Mouse (Mus musculus): ENCODE measurements around the gene Phospho2. TPM values are rescaled to one million over a fixed set of nuclear protein-coding genes. Genes with fewer than 3 reads are reported as not detected.

The Phospho2 gene
- total and polyA plus RNA-seq, 3 experiments: 11.1 to 20.1 (median 14.4) TPM

- Histone ChIP-seq H3K4me2 (ENCODE audit: insufficient read depth, low read depth, poor library complexity, severe bottlenecking) (no peak overlapping the region), H3K27me3 (replicated peaks) (peaks cover 2% of the 10 kb centered on the region), H3K4me1 (ENCODE audit: control insufficient read depth in 1 of 2, insufficient read depth in 2 of 2) (no peaks in the 10 kb centered on the region; a peak in 1 of 4 replicates), H3K9me3 (replicated peaks; ENCODE audit: low read length) (peaks cover 3% of the 10 kb centered on the region), H3K9ac (ENCODE audit: insufficient read depth, low read depth) (no peak overlapping the region), H3K4me3 (replicated peaks in 1 of 3; ENCODE audit: low read depth in 2 of 3, low read length in 2 of 3, poor library complexity in 1 of 3) (no peak overlapping the region), H3K79me2 (replicated peaks; ENCODE audit: control insufficient read depth, extremely low read depth, insufficient read depth, poor library complexity, severe bottlenecking) (no peaks in the 10 kb centered on the region), H3K36me3 (replicated peaks in 1 of 2; ENCODE audit: control insufficient read depth in 1 of 2, insufficient read depth in 1 of 2, low read length in 1 of 2) (no peaks in the 10 kb centered on the region), H3K27ac (ENCODE audit: insufficient read depth, low read depth) (no peak overlapping the region)
- TF ChIP-seq GABPA (IDR thresholded peaks at IDR 0.05; ENCODE audit: insufficient replicate concordance, low read depth, low read length) (no peak), MAFK (IDR thresholded peaks at IDR 0.05; ENCODE audit: insufficient replicate concordance, low read length) (no peak), TCF12 (IDR thresholded peaks at IDR 0.05; ENCODE audit: low read depth, low read length) (no peak), JUND (conservative IDR thresholded peaks at IDR 0.05; ENCODE audit: low read depth, low read length) (no peak), RAD21 (IDR thresholded peaks at IDR 0.05; ENCODE audit: low read depth, low read length) (no peak), POLR2AphosphoS2 (IDR thresholded peaks at IDR 0.05; ENCODE audit: low read depth, low read length) (no peak), SIN3A (IDR thresholded peaks at IDR 0.05; ENCODE audit: low read length) (no peak)
- in situ Hi-C loops (cut with MboI; ENCODE audit: low pct_ligation_motif_present, low pct_unique_long_range_greater_than_20kb, low sequenced_read_pairs): no loop called here
- DNase-seq (ENCODE audit: extremely low read depth): no peak
- dilution Hi-C loops (cut with MboI; ENCODE audit: extremely low pct_ligation_motif_present, extremely low pct_unique_long_range_greater_than_20kb, low sequenced_read_pairs): no loop called here
These were observed 27.2 kb downstream of the Phospho2 start for GRCm38 (mm10) chr2:69816575-69816974.

GRCm38 (mm10) chr2:69818350-69819085, 29.1 kb downstream of the Phospho2 start:
- Histone ChIP-seq H3K9me3 (replicated peaks; ENCODE audit: low read length) (peaks cover under 1% of the 10 kb centered on the region), H3K4me3 (replicated peaks in 1 of 3; ENCODE audit: low read depth in 2 of 3, low read length in 2 of 3, poor library complexity in 1 of 3) (no peak overlapping the region), H3K9ac (ENCODE audit: insufficient read depth, low read depth) (no peak overlapping the region), H3K4me1 (ENCODE audit: control insufficient read depth in 1 of 2, insufficient read depth in 2 of 2) (peaks cover 0 to 2% of the 10 kb centered on the region in 2 experiments; a peak in 1 of 4 replicates), H3K4me2 (ENCODE audit: insufficient read depth, low read depth, poor library complexity, severe bottlenecking) (no peak overlapping the region), H3K27ac (ENCODE audit: insufficient read depth, low read depth) (no peak overlapping the region), H3K27me3 (replicated peaks) (peaks cover 5% of the 10 kb centered on the region), H3K36me3 (replicated peaks in 1 of 2; ENCODE audit: control insufficient read depth in 1 of 2, insufficient read depth in 1 of 2, low read length in 1 of 2) (no peaks in the 10 kb centered on the region), H3K79me2 (replicated peaks; ENCODE audit: control insufficient read depth, extremely low read depth, insufficient read depth, poor library complexity, severe bottlenecking) (no peaks in the 10 kb centered on the region)
- no peak for DNase-seq (ENCODE audit: extremely low read depth)
- in situ Hi-C loops (cut with MboI; ENCODE audit: low pct_ligation_motif_present, low pct_unique_long_range_greater_than_20kb, low sequenced_read_pairs) (no loop called here), dilution Hi-C loops (cut with MboI; ENCODE audit: extremely low pct_ligation_motif_present, extremely low pct_unique_long_range_greater_than_20kb, low sequenced_read_pairs) (no loop called here)
- TF ChIP-seq CTCF (conservative IDR thresholded peaks at IDR 0.05 in 1 of 2, IDR thresholded peaks at IDR 0.05 in 1 of 2; ENCODE audit: low read depth in 2 of 2, low read length in 2 of 2): no peak
- no peak for TF ChIP-seq SMC3 (IDR thresholded peaks at IDR 0.05; ENCODE audit: low read depth, low read length)
- TF ChIP-seq RCOR1 (conservative IDR thresholded peaks at IDR 0.05; ENCODE audit: low read depth, low read length): no peak
- no peak for TF ChIP-seq NELFE (IDR thresholded peaks at IDR 0.05; ENCODE audit: low read depth, low read length)
- no peak for TF ChIP-seq USF1 (IDR thresholded peaks at IDR 0.05; ENCODE audit: low read depth, low read length)

DNA sequence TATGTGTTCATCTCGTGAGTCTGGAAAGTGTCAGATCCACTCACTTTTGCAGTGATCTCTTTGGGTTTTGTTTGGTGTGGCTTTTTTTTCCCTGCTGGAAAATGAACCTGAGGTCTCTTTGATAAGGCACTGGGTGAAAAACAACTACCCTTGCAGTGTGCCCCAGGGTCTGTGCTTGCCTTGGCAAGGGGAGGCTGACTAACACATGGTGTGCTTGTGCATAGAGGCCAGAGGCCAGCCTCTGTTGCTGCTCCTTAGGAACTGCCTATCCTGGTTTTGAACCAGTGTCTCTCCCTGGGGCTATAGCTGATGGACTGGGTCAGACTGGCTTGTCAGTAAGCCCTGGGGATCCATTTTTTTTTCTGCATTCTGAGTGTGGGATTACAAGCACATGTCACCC, 30.8 kb downstream of the Phospho2 start:
- Histone ChIP-seq H3K79me2 (replicated peaks; ENCODE audit: control insufficient read depth, extremely low read depth, insufficient read depth, poor library complexity, severe bottlenecking) (no peaks in the 10 kb centered on the region), H3K27ac (ENCODE audit: insufficient read depth, low read depth) (no peak overlapping the region), H3K9me3 (replicated peaks; ENCODE audit: low read length) (no peaks in the 10 kb centered on the region), H3K4me1 (ENCODE audit: control insufficient read depth in 1 of 2, insufficient read depth in 2 of 2) (peaks cover 0 to 2% of the 10 kb centered on the region in 2 experiments; a peak in 1 of 4 replicates), H3K4me3 (replicated peaks in 1 of 3; ENCODE audit: low read depth in 2 of 3, low read length in 2 of 3, poor library complexity in 1 of 3) (no peak overlapping the region), H3K9ac (ENCODE audit: insufficient read depth, low read depth) (no peak overlapping the region), H3K27me3 (replicated peaks) (peaks cover 6% of the 10 kb centered on the region), H3K36me3 (replicated peaks in 1 of 2; ENCODE audit: control insufficient read depth in 1 of 2, insufficient read depth in 1 of 2, low read length in 1 of 2) (no peaks in the 10 kb centered on the region), H3K4me2 (ENCODE audit: insufficient read depth, low read depth, poor library complexity, severe bottlenecking) (no peak overlapping the region)
- in situ Hi-C loops (cut with MboI; ENCODE audit: low pct_ligation_motif_present, low pct_unique_long_range_greater_than_20kb, low sequenced_read_pairs) (no loop called here), dilution Hi-C loops (cut with MboI; ENCODE audit: extremely low pct_ligation_motif_present, extremely low pct_unique_long_range_greater_than_20kb, low sequenced_read_pairs) (no loop called here)
- TF ChIP-seq SIN3A (IDR thresholded peaks at IDR 0.05; ENCODE audit: low read length): no peak
- no peak for TF ChIP-seq ELF1 (IDR thresholded peaks at IDR 0.05; ENCODE audit: low read depth, low read length)
- TF ChIP-seq CHD1 (IDR thresholded peaks at IDR 0.05; ENCODE audit: low read depth, low read length): no peak
- no peak for TF ChIP-seq MAX (IDR thresholded peaks at IDR 0.05; ENCODE audit: low read length)
- DNase-seq (ENCODE audit: extremely low read depth): no peak

Data from CH12.LX (cell line).